Mouse (Mus musculus): ENCODE data around the gene Vmn1r125. TPM values are rescaled to one million over a fixed set of nuclear protein-coding genes. Genes with fewer than 3 reads are reported as not detected.
"Not testable (repeated sequence)": the region's sequence is repeated elsewhere in the genome, so short reads cannot be mapped to it uniquely, and the experiment has no call there.

Vmn1r125 gene
- not detected in 2 replicates for polyA plus RNA-seq (2015; fragmentation: Nextera tagmentation; extraction: Ambion mirVana)

- not testable (repeated sequence) for H3K4me3 ChIP-seq; H3K9me3 ChIP-seq; H3K36me3 ChIP-seq; H3K4me2 ChIP-seq (replicated peaks); ATAC-seq (ENCODE audit: low FRiP score, low read depth); H3K4me1 ChIP-seq; H3K9ac ChIP-seq; H3K27ac ChIP-seq; H3K27me3 ChIP-seq
- WGBS: 65% methylated on average over 3 of the region's 3 CpGs
Observed at GRCm38 (mm10) chr7:21271879-21272278, at the start of gene Vmn1r125. Gene Vmn1r125, plus strand, starts transcription at chr7:21272179.

- H3K4me1 ChIP-seq; H3K9ac ChIP-seq; H3K27me3 ChIP-seq; ATAC-seq (ENCODE audit: low FRiP score, low read depth); H3K36me3 ChIP-seq; H3K9me3 ChIP-seq; H3K4me3 ChIP-seq; H3K27ac ChIP-seq; H3K4me2 ChIP-seq (replicated peaks): not testable (repeated sequence)
- 69% methylated on average over 4 of the region's 4 CpGs for WGBS
Observed at GRCm38 (mm10) chr7:21260517-21260916, 11.5 kb upstream of the Vmn1r125 start, which contains the start of gene Vmn1r124. Gene Vmn1r124, minus strand, starts transcription at chr7:21260617.

- WGBS: no CpG with 5 or more reads among the region's 5 CpGs
- ATAC-seq (ENCODE audit: low FRiP score, low read depth); H3K4me1 ChIP-seq: not testable (repeated sequence)
Observed at GRCm38 (mm10) chr7:21301367-21301766, 29.4 kb downstream of the Vmn1r125 start, which contains the start of gene Vmn1r126. Gene Vmn1r126, minus strand, starts transcription at chr7:21301467.

GRCm38 (mm10) chr7:21319761-21320160 lies 47.8 kb downstream of the Vmn1r125 start, which contains the start of gene Vmn1r127:
Gene Vmn1r127, minus strand, starts transcription at chr7:21319861.
- not testable (repeated sequence) for H3K36me3 ChIP-seq; H3K4me2 ChIP-seq (replicated peaks); H3K27ac ChIP-seq; H3K9ac ChIP-seq; H3K9me3 ChIP-seq; ATAC-seq (ENCODE audit: low FRiP score, low read depth); H3K27me3 ChIP-seq; H3K4me3 ChIP-seq; H3K4me1 ChIP-seq
- WGBS: no CpG with 5 or more reads among the region's 3 CpGs

More at GRCm38 (mm10) chr7:21301367-21301766, 29.4 kb downstream of the Vmn1r125 start, which contains the start of gene Vmn1r126:
- H3K4me3 ChIP-seq; H3K27me3 ChIP-seq; H3K9me3 ChIP-seq; H3K36me3 ChIP-seq; H3K27ac ChIP-seq; H3K9ac ChIP-seq; H3K4me2 ChIP-seq (replicated peaks): not testable (repeated sequence)

Other genes starting within 250 kb of the Vmn1r125 start
- gene Vmn1r120, start 218.4 kb upstream of the Vmn1r125 start, polyA plus RNA-seq (2015; fragmentation: Nextera tagmentation; extraction: Ambion mirVana): not detected in 2 replicates
- not detected in 2 replicates for gene Vmn1r121, start 173.7 kb upstream of the Vmn1r125 start, polyA plus RNA-seq (2015; fragmentation: Nextera tagmentation; extraction: Ambion mirVana)
- not detected in 2 replicates for gene Vmn1r122, start 138.1 kb upstream of the Vmn1r125 start, polyA plus RNA-seq (2015; fragmentation: Nextera tagmentation; extraction: Ambion mirVana)
- not detected in 2 replicates for gene Vmn1r123, start 110.0 kb upstream of the Vmn1r125 start, polyA plus RNA-seq (2015; fragmentation: Nextera tagmentation; extraction: Ambion mirVana)
- gene Gm5157, start 81.8 kb upstream of the Vmn1r125 start, polyA plus RNA-seq (2015; fragmentation: Nextera tagmentation; extraction: Ambion mirVana): not detected in 2 replicates
- gene Vmn1r124, start 11.6 kb upstream of the Vmn1r125 start, polyA plus RNA-seq (2015; fragmentation: Nextera tagmentation; extraction: Ambion mirVana): not detected in 2 replicates
- gene Vmn1r126, start 29.3 kb downstream of the Vmn1r125 start, polyA plus RNA-seq (2015; fragmentation: Nextera tagmentation; extraction: Ambion mirVana): not detected in 2 replicates
- gene Vmn1r127, start 47.7 kb downstream of the Vmn1r125 start, polyA plus RNA-seq (2015; fragmentation: Nextera tagmentation; extraction: Ambion mirVana): not detected in 2 replicates
- gene Vmn1r128, start 77.2 kb downstream of the Vmn1r125 start, polyA plus RNA-seq (2015; fragmentation: Nextera tagmentation; extraction: Ambion mirVana): not detected in 2 replicates
- not detected in 2 replicates for gene Vmn1r129, start 89.1 kb downstream of the Vmn1r125 start, polyA plus RNA-seq (2015; fragmentation: Nextera tagmentation; extraction: Ambion mirVana)
- not detected in 2 replicates for gene Gm6882, start 160.6 kb downstream of the Vmn1r125 start, polyA plus RNA-seq (2015; fragmentation: Nextera tagmentation; extraction: Ambion mirVana)
- gene Vmn1r130, start 239.6 kb downstream of the Vmn1r125 start, polyA plus RNA-seq (2015; fragmentation: Nextera tagmentation; extraction: Ambion mirVana): not detected in 2 replicates